Mouse (Mus musculus): ENCODE measurements around the gene St6galnac4.

GRCm38 (mm10) chr2:32620682-32621516, 34.0 kb downstream of the St6galnac4 start:
- TF ChIP-seq CTCF (IDR thresholded peaks at IDR 0.05), result no peak
- TF ChIP-seq EP300 (IDR thresholded peaks at IDR 0.05; ENCODE audit: insufficient read depth, low read depth, low read length), result peak; percentile 99
- peak; percentile 72; the same call in 1 of the 2 replicates for TF ChIP-seq POLR2A (IDR thresholded peaks at IDR 0.05; ENCODE audit: insufficient read depth, low read depth, low read length)
